In the genomic region with DNA sequence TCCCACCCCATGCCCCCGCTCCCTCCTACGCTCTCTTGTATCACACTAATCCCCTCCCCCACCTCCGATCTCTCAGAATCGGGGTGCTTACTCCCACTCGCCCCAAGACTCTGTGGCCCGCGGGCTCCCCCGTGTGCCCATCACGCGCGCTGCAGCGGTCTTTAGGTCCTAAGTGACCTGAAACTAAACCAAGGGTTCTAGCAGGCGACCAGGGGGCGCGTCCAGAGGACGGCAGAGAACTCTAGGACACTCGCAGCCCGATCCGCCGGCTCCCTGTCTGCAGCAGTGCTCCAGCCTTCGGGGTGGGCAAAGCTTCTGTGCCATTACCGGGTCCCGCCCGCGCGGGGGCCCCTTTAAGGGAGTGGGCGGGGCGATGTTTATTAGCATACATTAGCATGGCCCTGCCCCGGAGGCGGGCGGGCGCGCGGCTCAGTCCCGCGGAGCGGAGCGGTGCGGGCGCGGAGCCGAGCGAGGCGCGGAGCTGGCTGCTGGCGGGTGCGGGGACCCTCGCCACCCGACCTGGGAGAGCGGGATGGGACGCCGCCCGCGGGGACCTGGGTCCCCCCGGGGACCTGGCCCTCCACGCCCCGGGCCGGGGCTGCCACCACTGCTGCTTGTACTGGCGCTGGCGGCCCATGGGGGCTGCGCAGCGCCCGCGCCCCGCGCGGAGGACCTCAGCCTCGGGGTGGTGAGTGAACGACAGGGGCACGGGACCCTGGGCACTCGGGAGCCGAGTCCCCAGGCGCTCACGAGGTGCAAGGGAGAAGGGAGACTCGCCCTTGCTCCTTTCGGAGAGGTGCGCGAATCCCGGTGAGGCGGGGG, we compare ENCODE assay signal across 8 mouse cellular contexts. TPM values are rescaled to one million over a fixed set of nuclear protein-coding genes. Genes with fewer than 3 reads are reported as not detected.
DNase-seq lines count a peak whose midpoint lies in the region; ATAC-seq and TF ChIP-seq lines count a peak whose summit lies in the region.

A gene (plus strand): TSS at position 409 of the 822 bp plus-strand sequence.

- TF ChIP-seq CTCF in C2C12 (IDR thresholded peaks at IDR 0.05; ENCODE audit: control insufficient read depth, insufficient read depth, insufficient read length): peak; percentile 79
- TF ChIP-seq CTCF in brain, embryonic 14.5 days (IDR thresholded peaks at IDR 0.05; ENCODE audit: borderline replicate concordance, extremely low read depth, insufficient read depth, insufficient read length): peak; percentile 79
- peak; percentile 75; the same call in 1 of the 2 replicates for TF ChIP-seq CTCF in spleen, adult 2 months (IDR thresholded peaks at IDR 0.05; ENCODE audit: extremely low read depth, insufficient read depth, insufficient read length, insufficient replicate concordance)

- H3K79me2 ChIP-seq in C2C12 (ENCODE audit: control insufficient read depth, insufficient read depth): no peaks in the 10 kb centered on the region

- no peaks in the 10 kb centered on the region for H3K79me3 ChIP-seq in C2C12 (ENCODE audit: low read depth)

- peak; percentile 91 for TF ChIP-seq POLR2A in brain, embryonic 14.5 days (IDR thresholded peaks at IDR 0.05; ENCODE audit: borderline replicate concordance, extremely low read depth, insufficient read depth, insufficient read length, poor library complexity, severe bottlenecking)
- no peak for TF ChIP-seq POLR2A in limb, embryonic 14.5 days (IDR thresholded peaks at IDR 0.05; ENCODE audit: borderline replicate concordance, extremely low read depth, insufficient read depth, insufficient read length)
- TF ChIP-seq POLR2A in spleen, adult 2 months (IDR thresholded peaks at IDR 0.05; ENCODE audit: low read depth, low read length): no peak

- H3K9me3 ChIP-seq in heart, embryonic 10.5 days: no peaks in the 10 kb centered on the region
- H3K9me3 ChIP-seq in kidney, embryonic 14.5 days (ENCODE audit: control insufficient read depth, low read length): no peaks in the 10 kb centered on the region
- no peaks in the 10 kb centered on the region for H3K9me3 ChIP-seq in limb, embryonic 14.5 days (ENCODE audit: control insufficient read depth, low read length)
- no peaks in the 10 kb centered on the region for H3K9me3 ChIP-seq in midbrain, embryonic 16.5 days (replicated peaks; ENCODE audit: control insufficient read depth, low read length, poor library complexity, severe bottlenecking)

- peak within 1 kb of the TSS; percentile 71 for H3K9ac ChIP-seq in kidney, embryonic 14.5 days (ENCODE audit: low read depth, low read length)
- H3K9ac ChIP-seq in limb, embryonic 14.5 days (ENCODE audit: low read depth, low read length, severe bottlenecking): peak within 1 kb of the TSS; percentile 58
- H3K9ac ChIP-seq in midbrain, embryonic 16.5 days (ENCODE audit: low read depth, low read length): peak within 1 kb of the TSS; percentile 92

- H3ac ChIP-seq in C2C12 (ENCODE audit: control insufficient read depth, insufficient read length, low read depth): peak within 1 kb of the TSS; percentile 46

- WGBS in heart, embryonic 10.5 days: under 1% methylated on average over 80 of the region's 80 CpGs
- under 1% methylated on average over 79 of the region's 80 CpGs for WGBS in kidney, embryonic 14.5 days
- WGBS in limb, embryonic 14.5 days: under 1% methylated on average over 52 of the region's 80 CpGs
- under 1% methylated on average over 68 of the region's 80 CpGs for WGBS in midbrain, embryonic 16.5 days
- 1% methylated on average over 75 of the region's 80 CpGs for WGBS in spleen, adult 2 months

- peak within 1 kb of the TSS; percentile 84 for H3K27ac ChIP-seq in heart, embryonic 10.5 days
- no peak within 1 kb of the TSS for H3K27ac ChIP-seq in kidney, embryonic 14.5 days (ENCODE audit: low read depth, low read length)
- H3K27ac ChIP-seq in limb, embryonic 14.5 days (replicated peaks; ENCODE audit: low read depth, low read length): no peak within 1 kb of the TSS
- peak within 1 kb of the TSS; percentile 65 for H3K27ac ChIP-seq in midbrain, embryonic 16.5 days (ENCODE audit: low read length)
- no peak within 1 kb of the TSS for H3K27ac ChIP-seq in spleen, adult 2 months (ENCODE audit: insufficient read depth, low read length)

- DNase-seq in brain, embryonic 14.5 days (ENCODE audit: low read depth): peak; percentile 94
- peak; percentile 91 for DNase-seq in heart, embryonic 10.5 days (ENCODE audit: low spot score)
- DNase-seq in limb, embryonic 14.5 days (ENCODE audit: low spot score): peak; percentile 92
- DNase-seq in spleen, adult 2 months (ENCODE audit: low read depth in 1 of 2, low spot score in 2 of 2): peak; percentile 60 to 80

- peak; percentile 90 for ATAC-seq in erythroblast, adult 5-6 weeks (replicated peaks; ENCODE audit: low FRiP score, poor library complexity, severe bottlenecking)
- peak; percentile 90 for ATAC-seq in kidney, embryonic 14.5 days (ENCODE audit: low FRiP score, low TSS enrichment)
- ATAC-seq in limb, embryonic 14.5 days (ENCODE audit: low FRiP score, low read depth): peak; percentile 92
- ATAC-seq in midbrain, embryonic 16.5 days: peak; percentile 90

- peaks cover 31% of the 10 kb centered on the region for H3K4me1 ChIP-seq in heart, embryonic 10.5 days
- H3K4me1 ChIP-seq in kidney, embryonic 14.5 days (ENCODE audit: control insufficient read depth, insufficient read depth, low read length): peaks cover 13% of the 10 kb centered on the region; the same call in 1 of the 2 replicates
- H3K4me1 ChIP-seq in limb, embryonic 14.5 days (ENCODE audit: control insufficient read depth, insufficient read depth, low read length): peaks cover 10% of the 10 kb centered on the region
- H3K4me1 ChIP-seq in midbrain, embryonic 16.5 days (ENCODE audit: control insufficient read depth, insufficient read depth, low read length): peaks cover 18% of the 10 kb centered on the region
- H3K4me1 ChIP-seq in spleen, adult 2 months (ENCODE audit: control insufficient read depth, insufficient read depth, insufficient read length): peaks cover 10% of the 10 kb centered on the region

- peak within 1 kb of the TSS; percentile 18 for H3K4me3 ChIP-seq in C2C12 (ENCODE audit: insufficient read depth, poor library complexity, severe bottlenecking)
- peak within 1 kb of the TSS; percentile 81 for H3K4me3 ChIP-seq in heart, embryonic 10.5 days
- H3K4me3 ChIP-seq in kidney, embryonic 14.5 days (ENCODE audit: low read length): peak within 1 kb of the TSS; percentile 73
- peak within 1 kb of the TSS; percentile 69 for H3K4me3 ChIP-seq in limb, embryonic 14.5 days (replicated peaks; ENCODE audit: low read length)
- H3K4me3 ChIP-seq in midbrain, embryonic 16.5 days (ENCODE audit: low read depth, low read length): peak within 1 kb of the TSS; percentile 90
- H3K4me3 ChIP-seq in spleen, adult 2 months (ENCODE audit: extremely low read depth, insufficient read depth, insufficient read length): peak within 1 kb of the TSS; percentile 90

- peak within 1 kb of the TSS; percentile 100 for H3K4me2 ChIP-seq in kidney, embryonic 14.5 days (replicated peaks; ENCODE audit: low read depth, low read length)
- peak within 1 kb of the TSS; percentile 100 for H3K4me2 ChIP-seq in limb, embryonic 14.5 days (replicated peaks; ENCODE audit: low read depth, low read length, severe bottlenecking)
- H3K4me2 ChIP-seq in midbrain, embryonic 16.5 days (ENCODE audit: low read length): peak within 1 kb of the TSS; percentile 95

- H3K27me3 ChIP-seq in C2C12 (ENCODE audit: control insufficient read depth, insufficient read depth, insufficient read length): peaks cover 61% of the 10 kb centered on the region
- peaks cover 73% of the 10 kb centered on the region for H3K27me3 ChIP-seq in heart, embryonic 10.5 days (ENCODE audit: insufficient read depth, poor library complexity, severe bottlenecking)
- peaks cover 34% of the 10 kb centered on the region for H3K27me3 ChIP-seq in kidney, embryonic 14.5 days (ENCODE audit: control insufficient read depth, insufficient read depth, low read length)
- peaks cover 32% of the 10 kb centered on the region for H3K27me3 ChIP-seq in limb, embryonic 14.5 days (ENCODE audit: control insufficient read depth, insufficient read depth, low read length)
- H3K27me3 ChIP-seq in midbrain, embryonic 16.5 days (ENCODE audit: control insufficient read depth, insufficient read depth, low read depth, low read length): peaks cover 9% of the 10 kb centered on the region; the same call in 1 of the 2 replicates
- H3K27me3 ChIP-seq in spleen, adult 2 months (ENCODE audit: control insufficient read depth, insufficient read depth, low read length): peaks cover 29% of the 10 kb centered on the region

- no peaks in the 10 kb centered on the region for H3K36me3 ChIP-seq in C2C12 (ENCODE audit: control insufficient read depth, insufficient read depth)
- H3K36me3 ChIP-seq in heart, embryonic 10.5 days: no peaks in the 10 kb centered on the region
- H3K36me3 ChIP-seq in kidney, embryonic 14.5 days (ENCODE audit: control insufficient read depth, insufficient read depth, low read length): no peaks in the 10 kb centered on the region
- H3K36me3 ChIP-seq in limb, embryonic 14.5 days (ENCODE audit: control insufficient read depth, insufficient read depth, low read length): no peaks in the 10 kb centered on the region
- H3K36me3 ChIP-seq in midbrain, embryonic 16.5 days (ENCODE audit: control insufficient read depth, insufficient read depth, low read length): no peaks in the 10 kb centered on the region
- H3K36me3 ChIP-seq in spleen, adult 2 months (ENCODE audit: control insufficient read depth, insufficient read depth, low read length): no peaks in the 10 kb centered on the region

TF ChIP-seq in C2C12, 6 proteins besides CTCF, POLR2A, EP300 and RAD21:
- no peak for TF ChIP-seq MAX (IDR thresholded peaks at IDR 0.05)
- no peak for TF ChIP-seq USF1 (IDR thresholded peaks at IDR 0.05; ENCODE audit: low read depth)
- no peak for TF ChIP-seq MYOG (IDR thresholded peaks at IDR 0.05; ENCODE audit: control insufficient read depth, extremely low read depth, insufficient read length)
- no peak for TF ChIP-seq CEBPB (IDR thresholded peaks at IDR 0.05; ENCODE audit: low read depth)
- no peak for TF ChIP-seq FOSL1 (IDR thresholded peaks at IDR 0.05; ENCODE audit: insufficient read depth, low read length, poor library complexity, severe bottlenecking)
TF ChIP-seq in C2C12: peak in this region for 0.

RNA-seq across cellular contexts. Expression of the gene that starts here (rescaled TPM):
- 0.26 TPM for polyA plus RNA-seq in C2C12 (2012; fragmentation: generic; extraction: Trizol)
- 14.7 and 21.1 TPM in 2 replicates for polyA plus RNA-seq in brain, embryonic 14.5 days (2012; rRNA removed)
- total RNA-seq in erythroblast, adult 5-6 weeks (2015; ENCODE audit: low replicate concordance): 0.63 TPM in 1 of 2 replicates, not detected in the other
- 0.43 TPM in 1 of 2 replicates, not detected in the other for total RNA-seq in erythroblast, adult 5-6 weeks (2017; ENCODE audit: low replicate concordance)
- 0.71 and 1.3 TPM in 2 replicates for polyA plus RNA-seq in heart, embryonic 10.5 days (2016; fragmentation: Nextera tagmentation; extraction: Ambion mirVana)
- 2.0 TPM in 2 replicates for polyA plus RNA-seq in kidney, embryonic 14.5 days (2014; fragmentation: Nextera tagmentation; extraction: Ambion mirVana)
- 2.4 and 2.8 TPM in 2 replicates for polyA plus RNA-seq in limb, embryonic 14.5 days (2012; rRNA removed)
- polyA plus RNA-seq in limb, embryonic 14.5 days (2014; fragmentation: Nextera tagmentation; extraction: Ambion mirVana): 1.5 and 1.9 TPM in 2 replicates
- 11.1 and 11.7 TPM in 2 replicates for polyA plus RNA-seq in midbrain, embryonic 16.5 days (2015; fragmentation: Nextera tagmentation; extraction: Ambion mirVana)
- polyA plus RNA-seq in spleen, adult 2 months (2012; rRNA removed): 3.2 and 3.4 TPM in 2 replicates

Comparison
In these comparisons a context has a peak if more than half of its experiments do, and no peak if none do; other contexts are left out.
1. Peak in ATAC-seq in erythroblast, adult 5-6 weeks; RNA of the gene not detected or under 1 TPM.
2. H3K4me3 ChIP-seq: peak in every context shown above with its lines; median percentile 90 in midbrain, embryonic 16.5 days; 90 in spleen, adult 2 months; 81 in heart, embryonic 10.5 days; 73 in kidney, embryonic 14.5 days; 69 in limb, embryonic 14.5 days; 18 in C2C12.
3. H3K27ac ChIP-seq: peak in heart, embryonic 10.5 days (single experiment) and midbrain, embryonic 16.5 days (single experiment); none in kidney, embryonic 14.5 days (single experiment), limb, embryonic 14.5 days (single experiment) and spleen, adult 2 months (single experiment).
4. Peak in every context shown above with its lines, with median percentiles within 50 percentile points of each other: CTCF ChIP-seq, DNase-seq, ATAC-seq, H3K4me2 ChIP-seq and H3K9ac ChIP-seq.